Mouse (Mus musculus): ENCODE data around the gene Col28a1. TPM values are rescaled to one million over a fixed set of nuclear protein-coding genes. Genes with fewer than 3 reads are reported as not detected.

Col28a1 gene
- polyA plus RNA-seq, 1 experiment from 2014 or later = 0.75 TPM

DNA sequence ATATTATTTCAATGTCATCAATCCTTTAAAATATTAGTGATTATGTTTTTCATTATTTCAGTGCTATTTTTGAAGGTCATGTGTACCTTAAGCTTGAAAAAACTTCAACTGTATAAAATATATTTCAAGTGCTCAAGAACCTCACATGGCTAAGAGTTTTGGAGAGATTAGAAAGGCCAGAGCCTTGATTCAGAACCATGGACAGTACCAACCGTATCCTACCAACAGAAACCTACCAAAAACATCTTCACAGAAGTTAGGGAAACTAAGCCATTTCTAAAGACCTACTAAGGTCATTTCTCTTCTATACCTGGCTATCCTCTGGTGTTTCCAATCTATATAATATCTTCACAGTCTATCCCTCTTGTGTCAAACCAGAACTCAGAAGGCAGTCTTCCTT, 50.5 kb downstream of the Col28a1 start:
- no peaks in the 10 kb centered on the region for H3K4me1 ChIP-seq (ENCODE audit: insufficient read depth, low read depth, low read length)
- no peak overlapping the region for H3K4me2 ChIP-seq (replicated peaks; ENCODE audit: low read depth, low read length)
- no peak overlapping the region for H3K4me3 ChIP-seq (ENCODE audit: low read depth, low read length)
- no peaks in the 10 kb centered on the region for H3K9me3 ChIP-seq (ENCODE audit: low read length)
- H3K27me3 ChIP-seq (replicated peaks; ENCODE audit: insufficient read depth, low read length) = no peaks in the 10 kb centered on the region
- peak; percentile 56 for DNase-seq (ENCODE audit: low spot score)
- TF ChIP-seq EP300 (IDR thresholded peaks at IDR 0.05) (no peak), CTCF (IDR thresholded peaks at IDR 0.05) (no peak)
- H3K36me3 ChIP-seq (ENCODE audit: insufficient read depth, low read length) = no peaks in the 10 kb centered on the region
- no peak overlapping the region for H3K9ac ChIP-seq (replicated peaks; ENCODE audit: low read depth)
- ATAC-seq = no peak
- H3K27ac ChIP-seq (ENCODE audit: low read length) = no peak overlapping the region
- WGBS = 31% methylated on average over 1 of the region's 1 CpGs

GRCm38 (mm10) chr6:8130149-8130548, 62.3 kb downstream of the Col28a1 start:
- Histone ChIP-seq H3K27me3 (replicated peaks; ENCODE audit: insufficient read depth, low read length) (no peaks in the 10 kb centered on the region), H3K4me1 (ENCODE audit: insufficient read depth, low read depth, low read length) (no peaks in the 10 kb centered on the region), H3K27ac (ENCODE audit: low read length) (no peak overlapping the region), H3K4me2 (replicated peaks; ENCODE audit: low read depth, low read length) (no peak overlapping the region), H3K36me3 (ENCODE audit: insufficient read depth, low read length) (no peaks in the 10 kb centered on the region), H3K9ac (replicated peaks; ENCODE audit: low read depth) (no peak overlapping the region), H3K9me3 (ENCODE audit: low read length) (no peaks in the 10 kb centered on the region), H3K4me3 (ENCODE audit: low read depth, low read length) (no peak overlapping the region)
- DNase-seq (ENCODE audit: low spot score) = no peak
- TF ChIP-seq EP300 (IDR thresholded peaks at IDR 0.05) (no peak), CTCF (IDR thresholded peaks at IDR 0.05) (no peak)
- 80% methylated on average over 7 of the region's 7 CpGs for WGBS
- ATAC-seq = no peak

- 83% methylated on average over 1 of the region's 1 CpGs for WGBS
Measured at GRCm38 (mm10) chr6:8128164-8128563, 64.3 kb downstream of the Col28a1 start.

GRCm38 (mm10) chr6:8126545-8126944, 65.9 kb downstream of the Col28a1 start:
- no peak overlapping the region for H3K9ac ChIP-seq (replicated peaks; ENCODE audit: low read depth)
- no peak overlapping the region for H3K27ac ChIP-seq (ENCODE audit: low read length)
- no peaks in the 10 kb centered on the region for H3K36me3 ChIP-seq (ENCODE audit: insufficient read depth, low read length)
- no peak for TF ChIP-seq EP300 (IDR thresholded peaks at IDR 0.05)
- no peak for TF ChIP-seq CTCF (IDR thresholded peaks at IDR 0.05)
- H3K4me2 ChIP-seq (replicated peaks; ENCODE audit: low read depth, low read length) = no peak overlapping the region
- H3K27me3 ChIP-seq (replicated peaks; ENCODE audit: insufficient read depth, low read length) = no peaks in the 10 kb centered on the region
- WGBS = 36% methylated on average over 3 of the region's 3 CpGs
- H3K9me3 ChIP-seq (ENCODE audit: low read length) = no peaks in the 10 kb centered on the region
- no peak for DNase-seq (ENCODE audit: low spot score)
- no peak overlapping the region for H3K4me3 ChIP-seq (ENCODE audit: low read depth, low read length)
- ATAC-seq = no peak
- H3K4me1 ChIP-seq (ENCODE audit: insufficient read depth, low read depth, low read length) = no peaks in the 10 kb centered on the region

More at GRCm38 (mm10) chr6:8128164-8128563, 64.3 kb downstream of the Col28a1 start:
- DNase-seq (ENCODE audit: low spot score) = no peak
- H3K9ac ChIP-seq (replicated peaks; ENCODE audit: low read depth) = no peak overlapping the region
- no peak for TF ChIP-seq CTCF (IDR thresholded peaks at IDR 0.05)
- no peak for TF ChIP-seq EP300 (IDR thresholded peaks at IDR 0.05)
- H3K9me3 ChIP-seq (ENCODE audit: low read length) = no peaks in the 10 kb centered on the region
- H3K36me3 ChIP-seq (ENCODE audit: insufficient read depth, low read length) = no peaks in the 10 kb centered on the region
- no peaks in the 10 kb centered on the region for H3K4me1 ChIP-seq (ENCODE audit: insufficient read depth, low read depth, low read length)
- no peak overlapping the region for H3K4me3 ChIP-seq (ENCODE audit: low read depth, low read length)
- H3K27ac ChIP-seq (ENCODE audit: low read length) = no peak overlapping the region
- no peak overlapping the region for H3K4me2 ChIP-seq (replicated peaks; ENCODE audit: low read depth, low read length)
- no peak for ATAC-seq
- H3K27me3 ChIP-seq (replicated peaks; ENCODE audit: insufficient read depth, low read length) = no peaks in the 10 kb centered on the region

DNA sequence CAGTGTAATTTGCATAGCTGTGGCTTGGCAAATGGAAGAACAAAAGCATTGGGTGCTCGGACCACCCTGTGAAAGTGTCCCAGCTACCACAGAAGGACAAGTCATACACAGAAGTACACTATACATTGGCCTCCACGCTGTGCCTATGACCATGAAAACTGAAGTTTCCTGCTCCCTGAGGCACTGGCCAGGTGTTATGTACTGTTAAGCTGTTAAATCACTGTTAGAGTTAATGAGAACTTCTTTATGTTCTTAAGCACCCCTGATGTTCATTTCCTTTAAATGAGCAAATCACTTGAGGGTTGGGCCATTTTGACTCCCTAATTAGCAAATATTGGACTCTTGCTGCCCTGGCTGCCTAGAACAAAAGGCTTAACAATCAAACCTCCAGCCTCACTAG, 73.3 kb downstream of the Col28a1 start:
- TF ChIP-seq EP300 (IDR thresholded peaks at IDR 0.05) = no peak
- TF ChIP-seq CTCF (IDR thresholded peaks at IDR 0.05) = no peak

DNA sequence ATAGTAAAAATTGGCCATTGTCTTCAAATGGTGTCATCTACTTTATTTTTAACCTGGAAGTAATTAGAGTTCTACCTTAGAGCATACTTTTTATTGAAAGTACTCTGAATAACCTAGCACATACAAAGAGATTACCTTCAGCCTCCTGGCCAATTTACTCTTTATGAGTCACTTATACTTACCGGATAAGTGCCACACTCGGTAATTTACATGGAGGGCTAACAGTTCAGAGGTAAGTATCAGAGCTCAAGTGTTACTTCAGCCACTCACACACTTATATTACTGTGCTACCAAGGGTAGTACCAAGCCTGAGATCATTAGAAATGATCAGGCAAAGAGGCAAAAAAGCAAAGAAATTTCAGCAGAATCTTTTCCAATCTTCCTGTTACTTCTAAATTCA, 73.8 kb downstream of the Col28a1 start:
- peak; percentile 62 for ATAC-seq
- Histone ChIP-seq H3K9ac (replicated peaks; ENCODE audit: low read depth) (no peak overlapping the region), H3K4me3 (ENCODE audit: low read depth, low read length) (no peak overlapping the region), H3K9me3 (ENCODE audit: low read length) (no peaks in the 10 kb centered on the region), H3K4me2 (replicated peaks; ENCODE audit: low read depth, low read length) (no peak overlapping the region), H3K27me3 (replicated peaks; ENCODE audit: insufficient read depth, low read length) (no peaks in the 10 kb centered on the region), H3K4me1 (ENCODE audit: insufficient read depth, low read depth, low read length) (no peaks in the 10 kb centered on the region), H3K27ac (ENCODE audit: low read length) (no peak overlapping the region), H3K36me3 (ENCODE audit: insufficient read depth, low read length) (no peaks in the 10 kb centered on the region)
- DNase-seq (ENCODE audit: low spot score) = peak; percentile 61
- 63% methylated on average over 2 of the region's 2 CpGs for WGBS
- TF ChIP-seq EP300 (IDR thresholded peaks at IDR 0.05) = no peak
- TF ChIP-seq CTCF (IDR thresholded peaks at IDR 0.05) = no peak

More for the DNA sequence above, 73.3 kb downstream of the Col28a1 start:
- Histone ChIP-seq H3K9me3 (ENCODE audit: low read length) (no peaks in the 10 kb centered on the region), H3K27me3 (replicated peaks; ENCODE audit: insufficient read depth, low read length) (no peaks in the 10 kb centered on the region), H3K27ac (ENCODE audit: low read length) (no peak overlapping the region), H3K4me1 (ENCODE audit: insufficient read depth, low read depth, low read length) (no peaks in the 10 kb centered on the region), H3K9ac (replicated peaks; ENCODE audit: low read depth) (no peak overlapping the region), H3K36me3 (ENCODE audit: insufficient read depth, low read length) (no peaks in the 10 kb centered on the region), H3K4me3 (ENCODE audit: low read depth, low read length) (no peak overlapping the region), H3K4me2 (replicated peaks; ENCODE audit: low read depth, low read length) (no peak overlapping the region)
- DNase-seq (ENCODE audit: low spot score) = no peak
- no peak for ATAC-seq
- WGBS = 74% methylated on average over 2 of the region's 2 CpGs
